Mouse (Mus musculus) A20 (cell line): Measurements from ENCODE around the gene Xrcc5.

ENCODE experiments used
- DNase-seq: peaks from one replicate; pipeline ENCODE4 v3.0.0-alpha.2; 2011; ENCODE audit warnings: low read depth, low spot score

Xrcc5 gene

DNA sequence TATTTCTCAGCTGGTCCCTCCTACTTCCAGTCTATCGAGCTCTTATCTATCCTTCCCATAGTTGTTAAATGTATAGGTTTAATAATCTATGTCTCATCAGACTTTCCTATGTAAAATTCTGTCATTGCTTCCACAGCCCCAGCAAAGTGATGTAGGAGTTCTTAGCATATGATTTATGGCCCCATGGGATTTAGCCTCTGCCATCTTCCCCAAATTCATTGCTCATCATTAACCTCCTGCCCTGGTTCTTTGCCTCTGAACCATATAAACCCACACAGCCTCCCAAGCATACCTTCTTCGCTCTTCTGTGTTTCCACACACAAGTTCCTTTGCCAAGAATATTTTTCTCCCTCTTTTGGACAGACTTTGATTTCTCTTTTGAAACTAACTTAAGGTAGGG lies 135.5 kb downstream of the Xrcc5 start:
- DNase-seq, result no peak
